Mouse (Mus musculus): Measurements from ENCODE around the gene Bdkrb2.

DNA sequence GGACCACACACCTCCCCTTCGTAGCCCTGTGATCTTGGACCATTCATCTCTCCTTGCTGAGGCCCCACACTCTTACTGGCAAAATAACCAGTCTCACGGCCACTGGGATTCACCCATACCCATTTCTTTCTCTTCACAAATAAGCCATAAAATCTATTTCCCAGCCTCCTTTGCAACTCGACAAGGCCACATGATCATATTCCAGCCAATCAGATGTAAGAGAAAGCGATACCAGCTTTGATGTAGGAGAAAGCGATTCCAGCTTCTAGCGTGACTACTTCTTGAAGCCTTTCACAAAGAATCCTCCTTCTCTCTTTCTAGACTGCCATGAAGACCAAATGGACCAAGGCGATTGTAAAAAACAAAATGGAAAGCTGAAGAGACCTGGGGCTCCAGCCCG lies 19.9 kb upstream of the Bdkrb2 start:
- TF ChIP-seq POLR2A (IDR thresholded peaks at IDR 0.05; ENCODE audit: extremely low read depth, insufficient read depth, low read length), result no peak
- no peak for TF ChIP-seq CTCF (IDR thresholded peaks at IDR 0.05; ENCODE audit: low read depth, low read length)

Measured in liver, adult 2 months (tissue).